Mouse (Mus musculus): ENCODE data around the gene 2210016F16Rik. TPM values are rescaled to one million over a fixed set of nuclear protein-coding genes. Genes with fewer than 3 reads are reported as not detected.
"Not testable (repeated sequence)": the region's sequence is repeated elsewhere in the genome, so short reads cannot be mapped to it uniquely, and the experiment has no call there.

2210016F16Rik gene
- polyA plus RNA-seq, 1 experiment from 2014 or later, result 23.7 TPM

- H3K9ac ChIP-seq (ENCODE audit: low read depth, low read length); H3K36me3 ChIP-seq (ENCODE audit: control insufficient read depth, insufficient read depth, low read length); H3K4me1 ChIP-seq (ENCODE audit: control insufficient read depth, insufficient read depth, low read depth, low read length); H3K9me3 ChIP-seq (ENCODE audit: control insufficient read depth, low read length); H3K27ac ChIP-seq (ENCODE audit: low read depth, low read length); H3K27me3 ChIP-seq (replicated peaks; ENCODE audit: control insufficient read depth, insufficient read depth, low read length); H3K4me2 ChIP-seq (ENCODE audit: low read length); H3K4me3 ChIP-seq (ENCODE audit: low read length); ATAC-seq: not testable (repeated sequence)
- 90% methylated on average over 8 of the region's 8 CpGs for WGBS
Observed at GRCm38 (mm10) chr13:58365179-58365578, 19.8 kb downstream of the 2210016F16Rik start.

DNA sequence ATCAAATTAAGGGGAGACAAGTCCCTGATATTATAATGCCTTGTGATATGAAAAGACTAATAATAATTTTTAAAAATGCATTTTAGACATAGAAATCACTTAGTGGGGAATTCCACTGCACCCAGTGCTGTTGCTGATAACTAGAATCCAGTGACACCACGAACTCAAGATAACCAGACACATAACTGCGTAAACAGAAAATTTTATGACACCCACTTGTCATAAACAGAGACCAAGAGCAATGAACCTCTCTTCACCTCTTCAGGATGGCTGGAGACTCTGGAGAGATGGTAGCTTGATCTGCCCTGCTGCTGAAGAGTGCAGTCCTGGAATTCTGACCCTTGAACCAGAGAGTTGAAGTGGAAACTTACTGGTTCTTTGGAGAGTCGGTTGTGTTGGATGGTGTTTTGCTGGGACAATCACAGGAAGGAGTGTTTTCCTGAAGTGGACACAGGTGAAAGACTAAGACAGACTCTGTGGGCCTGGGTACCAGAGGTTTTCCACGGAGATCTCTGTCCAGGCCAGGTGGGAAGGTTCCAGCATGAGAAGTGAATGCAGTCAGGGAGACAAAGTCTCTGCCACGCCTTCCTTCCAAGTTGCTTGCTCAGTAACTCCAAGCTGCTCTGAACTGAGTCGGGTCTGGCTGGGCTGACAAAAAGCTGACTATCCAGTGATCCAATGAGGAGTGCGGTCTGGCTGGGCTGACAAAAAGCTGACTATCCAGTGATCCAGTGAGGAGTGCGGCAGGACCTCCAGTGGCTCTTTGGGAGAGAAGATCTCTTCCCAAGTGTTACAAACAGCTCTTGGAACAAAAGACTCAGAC, 20.5 kb downstream of the 2210016F16Rik start:
- no peak overlapping the region for H3K27ac ChIP-seq (ENCODE audit: low read depth, low read length)
- H3K9ac ChIP-seq (ENCODE audit: low read depth, low read length), result no peak overlapping the region
- H3K4me1 ChIP-seq (ENCODE audit: control insufficient read depth, insufficient read depth, low read depth, low read length), result no peaks in the 10 kb centered on the region
- no peaks in the 10 kb centered on the region for H3K36me3 ChIP-seq (ENCODE audit: control insufficient read depth, insufficient read depth, low read length)
- no peak overlapping the region for H3K4me3 ChIP-seq (ENCODE audit: low read length)
- no peak for ATAC-seq
- no peaks in the 10 kb centered on the region for H3K9me3 ChIP-seq (ENCODE audit: control insufficient read depth, low read length)
- no peaks in the 10 kb centered on the region for H3K27me3 ChIP-seq (replicated peaks; ENCODE audit: control insufficient read depth, insufficient read depth, low read length)
- H3K4me2 ChIP-seq (ENCODE audit: low read length), result no peak overlapping the region
- WGBS, result 81% methylated on average over 8 of the region's 8 CpGs

- peak overlapping the region; percentile 66 for H3K9ac ChIP-seq (ENCODE audit: low read depth, low read length)
- WGBS, result 5% methylated on average over 7 of the region's 7 CpGs
- ATAC-seq, result no peak; the same call in 1 of the 2 replicates
- no peaks in the 10 kb centered on the region for H3K36me3 ChIP-seq (ENCODE audit: control insufficient read depth, insufficient read depth, low read length)
- H3K27ac ChIP-seq (ENCODE audit: low read depth, low read length), result no peak overlapping the region
- H3K4me2 ChIP-seq (ENCODE audit: low read length), result peak overlapping the region; percentile 93
- H3K4me1 ChIP-seq (ENCODE audit: control insufficient read depth, insufficient read depth, low read depth, low read length), result no peaks in the 10 kb centered on the region
- H3K4me3 ChIP-seq (ENCODE audit: low read length), result peak overlapping the region; percentile 51
- no peaks in the 10 kb centered on the region for H3K27me3 ChIP-seq (replicated peaks; ENCODE audit: control insufficient read depth, insufficient read depth, low read length)
- no peaks in the 10 kb centered on the region for H3K9me3 ChIP-seq (ENCODE audit: control insufficient read depth, low read length)
Observed at GRCm38 (mm10) chr13:58359304-58359653, 25.7 kb downstream of the 2210016F16Rik start.

GRCm38 (mm10) chr13:58358629-58359303, 26.3 kb downstream of the 2210016F16Rik start, which contains the start of gene Kif27:
Kif27 (minus strand) TSS chr13:58359122.
- Histone ChIP-seq H3K9ac (ENCODE audit: low read depth, low read length) (peak within 1 kb of the TSS; percentile 66), H3K27me3 (replicated peaks; ENCODE audit: control insufficient read depth, insufficient read depth, low read length) (no peaks in the 10 kb centered on the region), H3K9me3 (ENCODE audit: control insufficient read depth, low read length) (no peaks in the 10 kb centered on the region), H3K4me3 (ENCODE audit: low read length) (peak within 1 kb of the TSS; percentile 51), H3K4me1 (ENCODE audit: control insufficient read depth, insufficient read depth, low read depth, low read length) (no peaks in the 10 kb centered on the region), H3K4me2 (ENCODE audit: low read length) (peak within 1 kb of the TSS; percentile 93), H3K36me3 (ENCODE audit: control insufficient read depth, insufficient read depth, low read length) (no peaks in the 10 kb centered on the region), H3K27ac (ENCODE audit: low read depth, low read length) (peak within 1 kb of the TSS; percentile 63; the same call in 1 of the 2 replicates)
- under 1% methylated on average over 78 of the region's 85 CpGs for WGBS
- ATAC-seq, result peak; percentile 98

- no peak overlapping the region for H3K4me2 ChIP-seq (ENCODE audit: low read length)
- ATAC-seq, result no peak
- H3K4me1 ChIP-seq (ENCODE audit: control insufficient read depth, insufficient read depth, low read depth, low read length), result no peaks in the 10 kb centered on the region
- H3K27me3 ChIP-seq (replicated peaks; ENCODE audit: control insufficient read depth, insufficient read depth, low read length), result no peaks in the 10 kb centered on the region
- H3K4me3 ChIP-seq (ENCODE audit: low read length), result no peak overlapping the region
- H3K9ac ChIP-seq (ENCODE audit: low read depth, low read length), result no peak overlapping the region
- H3K27ac ChIP-seq (ENCODE audit: low read depth, low read length), result no peak overlapping the region
- no peaks in the 10 kb centered on the region for H3K9me3 ChIP-seq (ENCODE audit: control insufficient read depth, low read length)
- no peaks in the 10 kb centered on the region for H3K36me3 ChIP-seq (ENCODE audit: control insufficient read depth, insufficient read depth, low read length)
Observed at GRCm38 (mm10) chr13:58352996-58353395, 32.0 kb downstream of the 2210016F16Rik start.

DNA sequence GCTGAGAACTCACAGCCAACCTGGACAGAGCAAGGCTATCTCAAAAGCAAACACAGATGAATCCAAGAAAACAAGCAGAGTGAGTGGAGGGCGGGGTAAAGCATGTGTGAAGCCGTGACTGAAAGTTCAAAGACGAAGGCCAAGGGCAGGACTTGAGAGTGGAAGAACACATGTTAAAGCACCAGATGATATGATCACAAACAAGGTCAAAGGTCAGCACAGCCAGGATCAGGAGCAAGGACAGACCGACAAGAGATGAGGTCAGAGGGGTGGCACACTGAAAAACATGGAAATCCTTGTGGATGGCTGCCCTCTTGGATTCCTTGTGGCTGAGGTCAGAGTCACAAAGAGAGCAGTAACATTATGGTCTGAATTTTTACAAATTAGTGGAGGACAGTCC, 34.4 kb downstream of the 2210016F16Rik start:
- Histone ChIP-seq H3K27me3 (replicated peaks; ENCODE audit: control insufficient read depth, insufficient read depth, low read length) (no peaks in the 10 kb centered on the region), H3K4me2 (ENCODE audit: low read length) (no peak overlapping the region), H3K9ac (ENCODE audit: low read depth, low read length) (no peak overlapping the region), H3K4me3 (ENCODE audit: low read length) (no peak overlapping the region), H3K36me3 (ENCODE audit: control insufficient read depth, insufficient read depth, low read length) (no peaks in the 10 kb centered on the region), H3K9me3 (ENCODE audit: control insufficient read depth, low read length) (no peaks in the 10 kb centered on the region), H3K27ac (ENCODE audit: low read depth, low read length) (no peak overlapping the region), H3K4me1 (ENCODE audit: control insufficient read depth, insufficient read depth, low read depth, low read length) (no peaks in the 10 kb centered on the region)
- WGBS, result 76% methylated on average over 4 of the region's 4 CpGs
- ATAC-seq, result no peak

GRCm38 (mm10) chr13:58344505-58344904, 40.5 kb downstream of the 2210016F16Rik start:
- no peaks in the 10 kb centered on the region for H3K4me1 ChIP-seq (ENCODE audit: control insufficient read depth, insufficient read depth, low read depth, low read length)
- H3K9ac ChIP-seq (ENCODE audit: low read depth, low read length), result no peak overlapping the region
- H3K36me3 ChIP-seq (ENCODE audit: control insufficient read depth, insufficient read depth, low read length), result no peaks in the 10 kb centered on the region
- H3K27me3 ChIP-seq (replicated peaks; ENCODE audit: control insufficient read depth, insufficient read depth, low read length), result no peaks in the 10 kb centered on the region
- no peak overlapping the region for H3K27ac ChIP-seq (ENCODE audit: low read depth, low read length)
- H3K9me3 ChIP-seq (ENCODE audit: control insufficient read depth, low read length), result no peaks in the 10 kb centered on the region
- 79% methylated on average over 9 of the region's 9 CpGs for WGBS
- no peak overlapping the region for H3K4me3 ChIP-seq (ENCODE audit: low read length)
- no peak overlapping the region for H3K4me2 ChIP-seq (ENCODE audit: low read length)
- no peak for ATAC-seq

DNA sequence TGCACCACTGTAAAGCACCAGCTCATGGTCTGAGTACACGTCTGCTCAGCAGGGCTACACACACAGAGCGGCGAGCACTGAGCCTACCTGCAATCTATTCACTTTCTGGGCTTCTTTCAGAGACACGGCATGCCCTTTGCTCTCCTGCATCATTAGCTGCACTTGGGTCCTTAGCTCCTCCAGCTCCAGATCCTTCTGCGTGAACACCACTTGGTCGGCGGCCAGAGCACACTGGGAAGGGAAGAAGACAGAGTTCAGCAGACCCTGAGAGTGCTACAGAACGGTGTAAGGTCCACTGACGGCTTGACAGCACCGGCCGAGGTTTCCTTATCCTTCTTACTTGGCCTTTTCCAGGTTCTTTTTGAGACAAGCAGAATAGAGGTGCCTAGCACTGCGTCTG, 47.6 kb downstream of the 2210016F16Rik start:
- no peak overlapping the region for H3K4me3 ChIP-seq (ENCODE audit: low read length)
- H3K27ac ChIP-seq (ENCODE audit: low read depth, low read length), result no peak overlapping the region
- H3K36me3 ChIP-seq (ENCODE audit: control insufficient read depth, insufficient read depth, low read length), result no peaks in the 10 kb centered on the region
- no peaks in the 10 kb centered on the region for H3K27me3 ChIP-seq (replicated peaks; ENCODE audit: control insufficient read depth, insufficient read depth, low read length)
- no peak for ATAC-seq
- no peak overlapping the region for H3K4me2 ChIP-seq (ENCODE audit: low read length)
- H3K4me1 ChIP-seq (ENCODE audit: control insufficient read depth, insufficient read depth, low read depth, low read length), result no peaks in the 10 kb centered on the region
- WGBS, result 84% methylated on average over 12 of the region's 12 CpGs
- no peak overlapping the region for H3K9ac ChIP-seq (ENCODE audit: low read depth, low read length)
- H3K9me3 ChIP-seq (ENCODE audit: control insufficient read depth, low read length), result no peaks in the 10 kb centered on the region

DNA sequence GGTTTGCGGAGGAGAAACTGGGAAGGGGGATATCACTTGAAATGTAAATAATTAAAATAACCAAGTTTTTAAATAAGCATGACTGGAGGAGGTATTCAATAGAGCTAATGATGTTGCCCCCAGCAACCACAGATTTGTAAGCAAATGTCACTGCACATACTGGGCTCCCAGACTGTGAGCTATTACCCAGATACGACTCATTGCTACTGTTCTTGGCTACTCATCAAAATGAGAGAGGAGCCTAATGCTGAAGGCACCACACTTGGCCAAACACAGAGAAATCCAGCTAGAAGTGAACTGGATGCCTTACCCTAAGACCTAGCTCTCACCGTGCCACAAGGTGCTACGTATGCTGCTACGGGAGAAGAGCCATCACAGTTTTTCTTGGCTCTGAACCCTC, 50.9 kb downstream of the 2210016F16Rik start:
- H3K4me3 ChIP-seq (ENCODE audit: low read length), result no peak overlapping the region
- H3K9ac ChIP-seq (ENCODE audit: low read depth, low read length), result no peak overlapping the region
- no peaks in the 10 kb centered on the region for H3K4me1 ChIP-seq (ENCODE audit: control insufficient read depth, insufficient read depth, low read depth, low read length)
- H3K4me2 ChIP-seq (ENCODE audit: low read length), result no peak overlapping the region
- 88% methylated on average over 5 of the region's 5 CpGs for WGBS
- ATAC-seq, result no peak
- no peaks in the 10 kb centered on the region for H3K27me3 ChIP-seq (replicated peaks; ENCODE audit: control insufficient read depth, insufficient read depth, low read length)
- no peaks in the 10 kb centered on the region for H3K9me3 ChIP-seq (ENCODE audit: control insufficient read depth, low read length)
- no peaks in the 10 kb centered on the region for H3K36me3 ChIP-seq (ENCODE audit: control insufficient read depth, insufficient read depth, low read length)
- no peak overlapping the region for H3K27ac ChIP-seq (ENCODE audit: low read depth, low read length)

All from hindbrain, embryonic 16.5 days (tissue).